Mouse (Mus musculus): ENCODE results near the gene Vps8. TPM values are rescaled to one million over a fixed set of nuclear protein-coding genes. Genes with fewer than 3 reads are reported as not detected.

Gene Vps8
- polyA plus RNA-seq, 1 experiment from 2014 or later: 28.8 TPM

- H3K4me1 ChIP-seq (replicated peaks; ENCODE audit: insufficient read depth, low read length): no peaks in the 10 kb centered on the region
- no peak overlapping the region for H3K4me2 ChIP-seq (ENCODE audit: low read length)
- ATAC-seq (replicated peaks; ENCODE audit: low FRiP score, low read depth): no peak
- peaks cover 3% of the 10 kb centered on the region; the same call in 1 of the 2 replicates for H3K36me3 ChIP-seq (ENCODE audit: insufficient read depth, low read length)
- no peak overlapping the region for H3K4me3 ChIP-seq (replicated peaks; ENCODE audit: low read depth, low read length)
- no peak overlapping the region for H3K9ac ChIP-seq (ENCODE audit: low read depth, low read length)
- TF ChIP-seq CTCF (IDR thresholded peaks at IDR 0.05; ENCODE audit: low read depth): no peak
- H3K27me3 ChIP-seq (ENCODE audit: insufficient read depth, low read length): no peaks in the 10 kb centered on the region
- no peaks in the 10 kb centered on the region for H3K9me3 ChIP-seq (replicated peaks; ENCODE audit: low read length)
- no peak overlapping the region for H3K27ac ChIP-seq
- DNase-seq (ENCODE audit: low spot score): no peak
- 93% methylated on average over 7 of the region's 7 CpGs for WGBS
Observed at GRCm38 (mm10) chr16:21676791-21677190, 253.9 kb downstream of the Vps8 start.

GRCm38 (mm10) chr16:21687406-21687805, 264.5 kb downstream of the Vps8 start:
- H3K4me3 ChIP-seq (replicated peaks; ENCODE audit: low read depth, low read length): no peak overlapping the region
- 85% methylated on average over 5 of the region's 5 CpGs for WGBS
- peaks cover under 1% of the 10 kb centered on the region; the same call in 1 of the 2 replicates for H3K4me1 ChIP-seq (replicated peaks; ENCODE audit: insufficient read depth, low read length)
- H3K9me3 ChIP-seq (replicated peaks; ENCODE audit: low read length): no peaks in the 10 kb centered on the region
- no peak overlapping the region for H3K4me2 ChIP-seq (ENCODE audit: low read length)
- no peak overlapping the region for H3K9ac ChIP-seq (ENCODE audit: low read depth, low read length)
- DNase-seq (ENCODE audit: low spot score): no peak
- no peaks in the 10 kb centered on the region for H3K27me3 ChIP-seq (ENCODE audit: insufficient read depth, low read length)
- H3K27ac ChIP-seq: no peak overlapping the region
- no peaks in the 10 kb centered on the region for H3K36me3 ChIP-seq (ENCODE audit: insufficient read depth, low read length)
- no peak for TF ChIP-seq CTCF (IDR thresholded peaks at IDR 0.05; ENCODE audit: low read depth)
- ATAC-seq (replicated peaks; ENCODE audit: low FRiP score, low read depth): no peak

GRCm38 (mm10) chr16:21689141-21689540, 266.2 kb downstream of the Vps8 start:
- Histone ChIP-seq H3K36me3 (ENCODE audit: insufficient read depth, low read length) (no peaks in the 10 kb centered on the region), H3K4me2 (ENCODE audit: low read length) (no peak overlapping the region), H3K27me3 (ENCODE audit: insufficient read depth, low read length) (no peaks in the 10 kb centered on the region), H3K9ac (ENCODE audit: low read depth, low read length) (no peak overlapping the region), H3K27ac (no peak overlapping the region), H3K9me3 (replicated peaks; ENCODE audit: low read length) (no peaks in the 10 kb centered on the region), H3K4me1 (replicated peaks; ENCODE audit: insufficient read depth, low read length) (peaks cover 8% of the 10 kb centered on the region; the same call in 1 of the 2 replicates), H3K4me3 (replicated peaks; ENCODE audit: low read depth, low read length) (no peak overlapping the region)
- 91% methylated on average over 5 of the region's 5 CpGs for WGBS
- TF ChIP-seq CTCF (IDR thresholded peaks at IDR 0.05; ENCODE audit: low read depth): no peak
- no peak for ATAC-seq (replicated peaks; ENCODE audit: low FRiP score, low read depth)
- no peak for DNase-seq (ENCODE audit: low spot score)

GRCm38 (mm10) chr16:21690216-21690755, 267.4 kb downstream of the Vps8 start:
- 54% methylated on average over 5 of the region's 5 CpGs for WGBS
- Histone ChIP-seq H3K36me3 (ENCODE audit: insufficient read depth, low read length) (no peaks in the 10 kb centered on the region), H3K9me3 (replicated peaks; ENCODE audit: low read length) (no peaks in the 10 kb centered on the region), H3K9ac (ENCODE audit: low read depth, low read length) (no peak overlapping the region), H3K4me1 (replicated peaks; ENCODE audit: insufficient read depth, low read length) (peaks cover 8% of the 10 kb centered on the region; the same call in 1 of the 2 replicates), H3K4me3 (replicated peaks; ENCODE audit: low read depth, low read length) (no peak overlapping the region), H3K27me3 (ENCODE audit: insufficient read depth, low read length) (no peaks in the 10 kb centered on the region), H3K27ac (no peak overlapping the region), H3K4me2 (ENCODE audit: low read length) (no peak overlapping the region)
- TF ChIP-seq CTCF (IDR thresholded peaks at IDR 0.05; ENCODE audit: low read depth): no peak
- DNase-seq (ENCODE audit: low spot score) (no peak), ATAC-seq (replicated peaks; ENCODE audit: low FRiP score, low read depth) (no peak)

- TF ChIP-seq CTCF (IDR thresholded peaks at IDR 0.05; ENCODE audit: low read depth): no peak
- H3K4me3 ChIP-seq (replicated peaks; ENCODE audit: low read depth, low read length): peak overlapping the region; percentile 85
- H3K9me3 ChIP-seq (replicated peaks; ENCODE audit: low read length): no peaks in the 10 kb centered on the region
- peak; percentile 38 for ATAC-seq (replicated peaks; ENCODE audit: low FRiP score, low read depth)
- H3K36me3 ChIP-seq (ENCODE audit: insufficient read depth, low read length): no peaks in the 10 kb centered on the region
- peak overlapping the region; percentile 88 for H3K27ac ChIP-seq
- no peaks in the 10 kb centered on the region for H3K27me3 ChIP-seq (ENCODE audit: insufficient read depth, low read length)
- H3K4me2 ChIP-seq (ENCODE audit: low read length): peak overlapping the region; percentile 99
- peak overlapping the region; percentile 79 for H3K9ac ChIP-seq (ENCODE audit: low read depth, low read length)
- DNase-seq (ENCODE audit: low spot score): peak; percentile 68
- peaks cover 8% of the 10 kb centered on the region; the same call in 1 of the 2 replicates for H3K4me1 ChIP-seq (replicated peaks; ENCODE audit: insufficient read depth, low read length)
- under 1% methylated on average over 39 of the region's 45 CpGs for WGBS
Observed at GRCm38 (mm10) chr16:21693981-21694462, 271.1 kb downstream of the Vps8 start.

Other genes with a start within 250 kb of the Vps8 start
- gene Ephb3, start 218.4 kb upstream of the Vps8 start, polyA plus RNA-seq (2015; fragmentation: Nextera tagmentation; extraction: Ambion mirVana): 12.2 and 13.2 TPM in 2 replicates

All from kidney, postnatal 0 days (tissue).